Mouse (Mus musculus): ENCODE measurements around the gene Map3k4. TPM values are rescaled to one million over a fixed set of nuclear protein-coding genes. Genes with fewer than 3 reads are reported as not detected.
A peak's percentile ranks its signal among the peaks of the same experiment; 100 is the strongest.

Map3k4 gene
- polyA plus RNA-seq, 1 experiment from 2014 or later, result 45.0 TPM

- no peak for DNase-seq (ENCODE audit: low spot score)
- no peak overlapping the region for H3K4me2 ChIP-seq (ENCODE audit: low read depth)
- 84% methylated on average over 9 of the region's 9 CpGs for WGBS
These were observed 25.2 kb upstream of the Map3k4 start for GRCm38 (mm10) chr17:12343702-12344376.

GRCm38 (mm10) chr17:12337156-12337555 is 18.6 kb upstream of the Map3k4 start:
- 84% methylated on average over 4 of the region's 4 CpGs for WGBS
- DNase-seq (ENCODE audit: low spot score) (no peak), ATAC-seq (ENCODE audit: insufficient read depth, low FRiP score, low TSS enrichment) (no peak)

More at GRCm38 (mm10) chr17:12343702-12344376, 25.2 kb upstream of the Map3k4 start:
- Histone ChIP-seq H3K4me3 (ENCODE audit: low read depth, low read length) (no peak overlapping the region), H3K9ac (ENCODE audit: low read length) (no peak overlapping the region), H3K4me1 (ENCODE audit: control insufficient read depth, insufficient read depth, low read length) (no peaks in the 10 kb centered on the region), H3K9me3 (ENCODE audit: control insufficient read depth, low read length) (no peaks in the 10 kb centered on the region), H3K36me3 (ENCODE audit: control insufficient read depth, insufficient read depth, low read length) (no peaks in the 10 kb centered on the region), H3K27ac (ENCODE audit: low read depth, low read length) (no peak overlapping the region), H3K27me3 (ENCODE audit: control insufficient read depth, insufficient read depth, low read length) (no peaks in the 10 kb centered on the region)
- ATAC-seq (ENCODE audit: insufficient read depth, low FRiP score, low TSS enrichment), result no peak

GRCm38 (mm10) chr17:12336073-12336868 is 17.7 kb upstream of the Map3k4 start:
- H3K36me3 ChIP-seq (ENCODE audit: control insufficient read depth, insufficient read depth, low read length), result no peaks in the 10 kb centered on the region
- no peak overlapping the region for H3K27ac ChIP-seq (ENCODE audit: low read depth, low read length)
- no peak overlapping the region for H3K9ac ChIP-seq (ENCODE audit: low read length)
- ATAC-seq (ENCODE audit: insufficient read depth, low FRiP score, low TSS enrichment) (no peak), DNase-seq (ENCODE audit: low spot score) (no peak)
- H3K4me2 ChIP-seq (ENCODE audit: low read depth), result no peak overlapping the region
- WGBS, result 88% methylated on average over 19 of the region's 19 CpGs
- no peaks in the 10 kb centered on the region for H3K4me1 ChIP-seq (ENCODE audit: control insufficient read depth, insufficient read depth, low read length)
- H3K27me3 ChIP-seq (ENCODE audit: control insufficient read depth, insufficient read depth, low read length), result no peaks in the 10 kb centered on the region
- H3K9me3 ChIP-seq (ENCODE audit: control insufficient read depth, low read length), result no peaks in the 10 kb centered on the region
- H3K4me3 ChIP-seq (ENCODE audit: low read depth, low read length), result no peak overlapping the region

More at GRCm38 (mm10) chr17:12337156-12337555, 18.6 kb upstream of the Map3k4 start:
- Histone ChIP-seq H3K36me3 (ENCODE audit: control insufficient read depth, insufficient read depth, low read length) (no peaks in the 10 kb centered on the region), H3K4me1 (ENCODE audit: control insufficient read depth, insufficient read depth, low read length) (no peaks in the 10 kb centered on the region), H3K9ac (ENCODE audit: low read length) (no peak overlapping the region), H3K27me3 (ENCODE audit: control insufficient read depth, insufficient read depth, low read length) (no peaks in the 10 kb centered on the region), H3K4me2 (ENCODE audit: low read depth) (no peak overlapping the region), H3K4me3 (ENCODE audit: low read depth, low read length) (no peak overlapping the region), H3K9me3 (ENCODE audit: control insufficient read depth, low read length) (no peaks in the 10 kb centered on the region), H3K27ac (ENCODE audit: low read depth, low read length) (no peak overlapping the region)

GRCm38 (mm10) chr17:12335115-12335514 is 16.5 kb upstream of the Map3k4 start:
- Histone ChIP-seq H3K9me3 (ENCODE audit: control insufficient read depth, low read length) (no peaks in the 10 kb centered on the region), H3K27me3 (ENCODE audit: control insufficient read depth, insufficient read depth, low read length) (no peaks in the 10 kb centered on the region), H3K9ac (ENCODE audit: low read length) (no peak overlapping the region), H3K4me3 (ENCODE audit: low read depth, low read length) (no peak overlapping the region), H3K4me1 (ENCODE audit: control insufficient read depth, insufficient read depth, low read length) (no peaks in the 10 kb centered on the region), H3K27ac (ENCODE audit: low read depth, low read length) (no peak overlapping the region), H3K36me3 (ENCODE audit: control insufficient read depth, insufficient read depth, low read length) (no peaks in the 10 kb centered on the region), H3K4me2 (ENCODE audit: low read depth) (no peak overlapping the region)
- WGBS, result 77% methylated on average over 6 of the region's 6 CpGs
- ATAC-seq (ENCODE audit: insufficient read depth, low FRiP score, low TSS enrichment) (no peak), DNase-seq (ENCODE audit: low spot score) (no peak)

GRCm38 (mm10) chr17:12327847-12328518 is 9.4 kb upstream of the Map3k4 start:
- ATAC-seq (ENCODE audit: insufficient read depth, low FRiP score, low TSS enrichment) (no peak), DNase-seq (ENCODE audit: low spot score) (peak; percentile 30)
- Histone ChIP-seq H3K4me1 (ENCODE audit: control insufficient read depth, insufficient read depth, low read length) (0 out of 2 replicates have a peak, but pooled peaks cover 5% of the 10 kb centered on the region), H3K9ac (ENCODE audit: low read length) (no peak overlapping the region), H3K27ac (ENCODE audit: low read depth, low read length) (no peak overlapping the region), H3K4me2 (ENCODE audit: low read depth) (no peak overlapping the region), H3K27me3 (ENCODE audit: control insufficient read depth, insufficient read depth, low read length) (no peaks in the 10 kb centered on the region), H3K36me3 (ENCODE audit: control insufficient read depth, insufficient read depth, low read length) (no peaks in the 10 kb centered on the region), H3K4me3 (ENCODE audit: low read depth, low read length) (no peak overlapping the region), H3K9me3 (ENCODE audit: control insufficient read depth, low read length) (no peaks in the 10 kb centered on the region)
- 50% methylated on average over 14 of the region's 14 CpGs for WGBS

GRCm38 (mm10) chr17:12319786-12320185 is 1.2 kb upstream of the Map3k4 start:
- Histone ChIP-seq H3K4me3 (ENCODE audit: low read depth, low read length) (no peak overlapping the region), H3K9ac (ENCODE audit: low read length) (no peak overlapping the region), H3K36me3 (ENCODE audit: control insufficient read depth, insufficient read depth, low read length) (no peaks in the 10 kb centered on the region), H3K9me3 (ENCODE audit: control insufficient read depth, low read length) (no peaks in the 10 kb centered on the region), H3K27ac (ENCODE audit: low read depth, low read length) (no peak overlapping the region), H3K4me2 (ENCODE audit: low read depth) (no peak overlapping the region), H3K27me3 (ENCODE audit: control insufficient read depth, insufficient read depth, low read length) (no peaks in the 10 kb centered on the region), H3K4me1 (ENCODE audit: control insufficient read depth, insufficient read depth, low read length) (peaks cover 8% of the 10 kb centered on the region)
- DNase-seq (ENCODE audit: low spot score) (no peak), ATAC-seq (ENCODE audit: insufficient read depth, low FRiP score, low TSS enrichment) (no peak)
- 91% methylated on average over 7 of the region's 7 CpGs for WGBS

- Histone ChIP-seq H3K9ac (ENCODE audit: low read length) (peak overlapping the region; percentile 97), H3K4me2 (ENCODE audit: low read depth) (peak overlapping the region; percentile 67), H3K4me3 (ENCODE audit: low read depth, low read length) (peak overlapping the region; percentile 85), H3K27me3 (ENCODE audit: control insufficient read depth, insufficient read depth, low read length) (no peaks in the 10 kb centered on the region), H3K4me1 (ENCODE audit: control insufficient read depth, insufficient read depth, low read length) (peaks cover 8% of the 10 kb centered on the region), H3K27ac (ENCODE audit: low read depth, low read length) (peak overlapping the region; percentile 97), H3K9me3 (ENCODE audit: control insufficient read depth, low read length) (no peaks in the 10 kb centered on the region), H3K36me3 (ENCODE audit: control insufficient read depth, insufficient read depth, low read length) (no peaks in the 10 kb centered on the region)
- DNase-seq (ENCODE audit: low spot score) (peak; percentile 70), ATAC-seq (ENCODE audit: insufficient read depth, low FRiP score, low TSS enrichment) (peak; percentile 84)
- WGBS, result under 1% methylated on average over 58 of the region's 59 CpGs
These were observed 493 bp downstream of the Map3k4 start for GRCm38 (mm10) chr17:12317954-12318651.

GRCm38 (mm10) chr17:12317607-12317953 is 1.0 kb downstream of the Map3k4 start:
- H3K36me3 ChIP-seq (ENCODE audit: control insufficient read depth, insufficient read depth, low read length), result no peaks in the 10 kb centered on the region
- WGBS, result 3% methylated on average over 7 of the region's 7 CpGs
- no peak for ATAC-seq (ENCODE audit: insufficient read depth, low FRiP score, low TSS enrichment)
- H3K9ac ChIP-seq (ENCODE audit: low read length), result peak overlapping the region; percentile 97
- peak overlapping the region; percentile 67 for H3K4me2 ChIP-seq (ENCODE audit: low read depth)
- no peaks in the 10 kb centered on the region for H3K27me3 ChIP-seq (ENCODE audit: control insufficient read depth, insufficient read depth, low read length)
- H3K27ac ChIP-seq (ENCODE audit: low read depth, low read length), result peak overlapping the region; percentile 97; the same call in 1 of the 2 replicates
- H3K4me1 ChIP-seq (ENCODE audit: control insufficient read depth, insufficient read depth, low read length), result peaks cover 8% of the 10 kb centered on the region
- H3K9me3 ChIP-seq (ENCODE audit: control insufficient read depth, low read length), result no peaks in the 10 kb centered on the region
- H3K4me3 ChIP-seq (ENCODE audit: low read depth, low read length), result peak overlapping the region; percentile 85
- DNase-seq (ENCODE audit: low spot score), result no peak

Measured in neural tube, embryonic 11.5 days (tissue).